Mouse (Mus musculus) lung, embryonic 14.5 days (tissue): Measurements from ENCODE around the gene Iffo2. TPM values are rescaled to one million over a fixed set of nuclear protein-coding genes. Genes with fewer than 3 reads are reported as not detected.
A peak's percentile ranks its signal among the peaks of the same experiment; 100 is the strongest.

Experiments used
- ATAC-seq: fragments of 200-750 bp; cut with Nextera tagmentation; 2 replicates; pipeline ENCODE4 v1.8.0; 2017; ENCODE audit warnings: mild to moderate bottlenecking, moderate TSS enrichment, moderate library complexity; ENCODE audit not compliant: insufficient read depth
- DNase-seq: peaks from one replicate; pipeline ENCODE4 v3.0.0-alpha.2; 2015
- H3K27ac ChIP-seq: fragments of 300-500 bp; sonication (generic); 2 replicates; pipeline ENCODE4 v1.5.1; 2014; ENCODE audit warnings: low read depth, mild to moderate bottlenecking, moderate library complexity
- H3K27me3 ChIP-seq: fragments of 300-500 bp; sonication (generic); 2 replicates; pipeline ENCODE4 v1.6.1; 2014; ENCODE audit warnings: low read length, control low read depth; ENCODE audit not compliant: insufficient read depth
- H3K36me3 ChIP-seq: fragments of 300-500 bp; sonication (generic); 2 replicates; pipeline ENCODE4 v1.6.1; 2014; ENCODE audit warnings: control low read depth; ENCODE audit not compliant: insufficient read depth
- H3K4me1 ChIP-seq: fragments of 300-500 bp; sonication (generic); 2 replicates; pipeline ENCODE4 v1.6.1; 2014; ENCODE audit warnings: antibody characterized with exemption, control low read depth; ENCODE audit not compliant: insufficient read depth
- H3K4me2 ChIP-seq: fragments of 300-500 bp; sonication (generic); 2 replicates; pipeline ENCODE4 v1.6.1; 2014; ENCODE audit warnings: mild to moderate bottlenecking
- H3K4me3 ChIP-seq: fragments of 300-500 bp; sonication (generic); 2 replicates; pipeline ENCODE4 v1.5.1; 2014; ENCODE audit warnings: low read depth, low read length
- H3K9ac ChIP-seq: fragments of 300-500 bp; sonication (generic); 2 replicates; pipeline ENCODE4 v1.6.1; 2014
- H3K9me3 ChIP-seq: fragments of 300-500 bp; sonication (generic); 2 replicates; pipeline ENCODE4 v1.6.1; 2016; ENCODE audit warnings: low read depth, low read length, control low read depth
- CTCF ChIP-seq: IDR thresholded peaks from 2 replicates; pipeline ENCODE4 v1.5.1; 2016; ENCODE audit warnings: antibody characterized with exemption, low read depth
- WGBS: fragments of 180-500 bp; shearing (Covaris S2); extraction: QIAGEN DNeasy Blood & Tissue Kit; methylation state at CpG from one replicate; pipeline ENCODE4 v1.1.7; 2014; 5-methylcytosine and 5-hydroxymethylcytosine counted together
- polyA plus RNA-seq: library from polyadenylated mRNA; unstranded; fragments of >200 nt; fragmentation: Nextera tagmentation; extraction: Ambion mirVana; gene quantifications from 2 replicates; pipeline ENCODE4 v1.2.1, GENCODE M21; 2014

The Iffo2 gene
- polyA plus RNA-seq, 1 experiment from 2014 or later, result 7.7 TPM

GRCm38 (mm10) chr4:139624706-139625105 lies 94.4 kb downstream of the Iffo2 start:
- Histone ChIP-seq H3K9ac (no peak overlapping the region), H3K36me3 (no peaks in the 10 kb centered on the region), H3K9me3 (no peaks in the 10 kb centered on the region), H3K4me1 (peaks cover 7% of the 10 kb centered on the region; the same call in 1 of the 2 replicates), H3K27ac (no peak overlapping the region), H3K27me3 (no peaks in the 10 kb centered on the region), H3K4me2 (peak overlapping the region; percentile 91), H3K4me3 (no peak overlapping the region; the same call in 1 of the 2 replicates)
- TF ChIP-seq CTCF, result no peak
- WGBS, result 57% methylated on average over 10 of the region's 10 CpGs
- DNase-seq (peak; percentile 50), ATAC-seq (no peak)

- Histone ChIP-seq H3K4me2 (no peak overlapping the region), H3K27ac (no peak overlapping the region), H3K4me1 (peaks cover 7% of the 10 kb centered on the region; the same call in 1 of the 2 replicates), H3K9ac (no peak overlapping the region), H3K36me3 (no peaks in the 10 kb centered on the region), H3K9me3 (no peaks in the 10 kb centered on the region), H3K27me3 (no peaks in the 10 kb centered on the region), H3K4me3 (no peak overlapping the region)
- TF ChIP-seq CTCF, result no peak
- 91% methylated on average over 11 of the region's 11 CpGs for WGBS
- DNase-seq (no peak), ATAC-seq (no peak)
Measured at GRCm38 (mm10) chr4:139627361-139627760, 97.0 kb downstream of the Iffo2 start.

GRCm38 (mm10) chr4:139630171-139630570 lies 99.8 kb downstream of the Iffo2 start:
- Histone ChIP-seq H3K36me3 (0 out of 2 replicates have a peak, but pooled peaks cover under 1% of the 10 kb centered on the region), H3K4me2 (no peak overlapping the region), H3K9me3 (no peaks in the 10 kb centered on the region), H3K27me3 (no peaks in the 10 kb centered on the region), H3K9ac (no peak overlapping the region), H3K4me1 (no peaks in the 10 kb centered on the region), H3K27ac (no peak overlapping the region), H3K4me3 (no peak overlapping the region)
- DNase-seq, result no peak
- peak; percentile 30 for TF ChIP-seq CTCF
- ATAC-seq, result no peak
- WGBS, result 60% methylated on average over 10 of the region's 10 CpGs

DNA sequence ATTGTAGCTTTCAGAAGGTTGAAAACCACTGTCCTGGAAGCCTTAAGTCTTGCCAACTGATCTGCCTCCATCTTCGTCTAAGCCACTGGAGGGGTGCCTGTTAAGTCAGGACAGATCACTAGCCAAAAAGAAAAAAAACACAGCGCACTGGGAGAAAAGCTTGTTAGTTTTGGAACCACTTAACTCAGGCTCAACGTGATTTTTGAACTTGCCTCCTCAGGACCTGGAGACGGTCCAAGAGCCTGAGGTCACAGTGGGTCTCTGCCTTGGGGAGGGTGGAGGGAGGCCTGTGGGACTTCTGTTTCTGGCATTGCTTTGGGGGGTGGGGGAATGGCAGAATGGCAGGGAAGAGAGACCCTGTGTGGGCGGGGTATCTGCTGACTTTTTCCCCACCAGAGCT lies 100.8 kb downstream of the Iffo2 start:
- no peaks in the 10 kb centered on the region for H3K4me1 ChIP-seq
- H3K9ac ChIP-seq, result no peak overlapping the region
- ATAC-seq (no peak), DNase-seq (peak; percentile 60)
- no peak overlapping the region for H3K4me3 ChIP-seq
- H3K9me3 ChIP-seq, result no peaks in the 10 kb centered on the region
- WGBS, result 35% methylated on average over 5 of the region's 5 CpGs
- no peak overlapping the region for H3K27ac ChIP-seq
- H3K36me3 ChIP-seq, result peaks cover 6% of the 10 kb centered on the region; the same call in 1 of the 2 replicates
- H3K4me2 ChIP-seq, result no peak overlapping the region
- H3K27me3 ChIP-seq, result no peaks in the 10 kb centered on the region
- no peak for TF ChIP-seq CTCF

GRCm38 (mm10) chr4:139631569-139632253 lies 101.4 kb downstream of the Iffo2 start:
- Histone ChIP-seq H3K4me1 (no peaks in the 10 kb centered on the region), H3K27ac (no peak overlapping the region), H3K36me3 (peaks cover 8% of the 10 kb centered on the region; the same call in 1 of the 2 replicates), H3K9ac (no peak overlapping the region), H3K4me2 (no peak overlapping the region), H3K9me3 (no peaks in the 10 kb centered on the region), H3K4me3 (no peak overlapping the region), H3K27me3 (no peaks in the 10 kb centered on the region)
- WGBS, result 83% methylated on average over 7 of the region's 7 CpGs
- TF ChIP-seq CTCF, result no peak
- DNase-seq (no peak), ATAC-seq (no peak)

DNA sequence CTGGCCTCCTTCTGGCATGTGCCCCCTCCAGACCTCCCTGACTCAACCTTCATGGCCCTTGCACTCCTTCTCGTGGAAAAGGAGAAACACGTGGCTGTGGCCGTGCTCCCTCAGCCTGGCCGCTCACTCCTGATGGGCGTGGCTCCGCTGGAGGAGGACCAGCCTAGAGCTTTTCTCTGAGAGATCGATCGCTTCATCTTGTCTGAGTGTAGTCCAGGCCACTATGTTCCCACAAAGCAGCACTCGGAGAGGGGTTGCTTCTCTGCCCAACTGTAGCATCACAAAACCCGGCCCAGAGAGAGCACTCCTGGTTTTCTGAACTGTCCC lies 101.9 kb downstream of the Iffo2 start:
- H3K4me3 ChIP-seq, result no peak overlapping the region
- no peak overlapping the region for H3K27ac ChIP-seq
- no peaks in the 10 kb centered on the region for H3K27me3 ChIP-seq
- DNase-seq (no peak), ATAC-seq (no peak)
- TF ChIP-seq CTCF, result no peak
- 82% methylated on average over 10 of the region's 10 CpGs for WGBS
- H3K36me3 ChIP-seq, result peaks cover 13% of the 10 kb centered on the region; the same call in 1 of the 2 replicates
- no peaks in the 10 kb centered on the region for H3K4me1 ChIP-seq
- no peak overlapping the region for H3K9ac ChIP-seq
- no peaks in the 10 kb centered on the region for H3K9me3 ChIP-seq
- H3K4me2 ChIP-seq, result no peak overlapping the region

- Histone ChIP-seq H3K36me3 (peaks cover 14% of the 10 kb centered on the region; the same call in 1 of the 2 replicates), H3K9ac (no peak overlapping the region), H3K27me3 (no peaks in the 10 kb centered on the region), H3K4me3 (no peak overlapping the region), H3K9me3 (no peaks in the 10 kb centered on the region), H3K27ac (no peak overlapping the region), H3K4me1 (no peaks in the 10 kb centered on the region), H3K4me2 (no peak overlapping the region)
- TF ChIP-seq CTCF, result peak; percentile 98
- 24% methylated on average over 7 of the region's 7 CpGs for WGBS
- ATAC-seq (no peak), DNase-seq (peak; percentile 86)
Measured at GRCm38 (mm10) chr4:139636373-139636772, 106.0 kb downstream of the Iffo2 start.
